27 mouse cellular contexts compared by ENCODE assay signal in the genomic region with DNA sequence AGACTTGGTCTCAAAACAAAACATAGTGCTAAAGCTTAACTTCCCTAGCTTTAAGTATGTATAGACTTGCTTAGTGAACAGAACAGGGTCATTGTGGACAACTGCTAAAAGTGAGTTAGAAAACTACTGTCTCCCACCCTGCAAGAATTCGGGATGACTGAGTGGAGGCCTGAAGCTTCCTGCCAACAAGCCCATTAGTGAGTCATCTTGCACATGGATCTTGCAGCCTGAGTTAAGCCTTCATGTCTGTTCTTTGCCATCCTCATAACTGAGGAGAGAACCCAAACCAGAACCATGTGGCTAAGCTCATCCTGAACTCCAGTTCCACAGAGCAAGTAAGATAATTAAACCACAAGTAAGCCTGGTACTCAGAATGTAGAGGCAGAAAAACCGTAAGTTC.
"Had no signal": no experiment of that assay in that cellular context is flagged by ENCODE, and none has a peak within 500 bp of the region (broad histone marks: within the 10 kb centered on the region; RNA-seq: fewer than 3 reads in every experiment).

No protein-coding gene starts in this region.

- H3K4me1 ChIP-seq: heart, embryonic 12.5 days; hindbrain, embryonic 10.5 days; hindbrain, embryonic 12.5 days; intestine, embryonic 15.5 days; limb, embryonic 10.5 days; limb, embryonic 12.5 days; liver, embryonic 13.5 days; liver, embryonic 15.5 days had no signal

- H3K9me3 ChIP-seq: heart, embryonic 12.5 days; hindbrain, embryonic 10.5 days; hindbrain, embryonic 12.5 days; intestine, embryonic 15.5 days; limb, embryonic 10.5 days; liver, embryonic 13.5 days; liver, embryonic 15.5 days had no signal

- H3K36me3 ChIP-seq: hindbrain, embryonic 10.5 days; hindbrain, embryonic 12.5 days; intestine, embryonic 15.5 days; limb, embryonic 10.5 days; limb, embryonic 12.5 days; liver, embryonic 13.5 days; liver, embryonic 15.5 days had no signal

- H3K9ac ChIP-seq: heart, embryonic 12.5 days; hindbrain, embryonic 12.5 days; hindbrain, embryonic 14.5 days; intestine, embryonic 15.5 days; limb, embryonic 12.5 days; liver, embryonic 13.5 days; liver, embryonic 15.5 days had no signal

- DNase-seq: gastrocnemius, adult 2 months; gastrocnemius, postnatal 10 days; gastrocnemius, postnatal 25 days; heart, adult 18-20 months; heart, postnatal 10 days; heart, postnatal 4 days; kidney, adult 18-20 months; kidney, adult 8-10 months; kidney, postnatal 10 days; kidney, postnatal 25 days; kidney, postnatal 4 days; layer of hippocampus, postnatal 36 days; liver; liver, embryonic 13.5 days had no signal

- H3K4me3 ChIP-seq: gastrocnemius, adult 2 months; heart, embryonic 12.5 days; hindbrain, embryonic 10.5 days; hindbrain, embryonic 12.5 days; intestine, embryonic 15.5 days; layer of hippocampus, adult 2 months; limb, embryonic 10.5 days; limb, embryonic 12.5 days; liver, embryonic 13.5 days; liver, embryonic 15.5 days had no signal

- ATAC-seq: hindbrain, embryonic 16.5 days; inflammation-experienced regulatory T-cells, adult 6 months; intestine, embryonic 15.5 days; intestine, postnatal 0 days had no signal

- H3K27ac ChIP-seq: gastrocnemius, adult 2 months; hindbrain, embryonic 10.5 days; hindbrain, embryonic 12.5 days; hindbrain, embryonic 14.5 days; intestine, embryonic 15.5 days; layer of hippocampus, adult 2 months; limb, embryonic 10.5 days; limb, embryonic 12.5 days; liver, embryonic 13.5 days; liver, embryonic 15.5 days had no signal

- H3K27me3 ChIP-seq: heart, embryonic 12.5 days; hindbrain, embryonic 12.5 days; intestine, embryonic 15.5 days; limb, embryonic 12.5 days; liver, embryonic 13.5 days; liver, embryonic 15.5 days had no signal

- H3K4me2 ChIP-seq: heart, embryonic 12.5 days; hindbrain, embryonic 12.5 days; hindbrain, embryonic 14.5 days; intestine, embryonic 15.5 days; limb, embryonic 12.5 days; liver, embryonic 11.5 days; liver, embryonic 13.5 days; liver, embryonic 15.5 days had no signal
